Mouse (Mus musculus) ES-Bruce4 (cell line): ENCODE measurements around the gene 9930022D16Rik. TPM values are rescaled to one million over a fixed set of nuclear protein-coding genes. Genes with fewer than 3 reads are reported as not detected.

Experiments
- H3K27ac ChIP-seq: 2 replicates; pipeline ENCODE4 v1.5.1; 2012; ENCODE audit warnings: low read length, inconsistent platforms; ENCODE audit not compliant: insufficient read depth
- H3K27me3 ChIP-seq: 2 replicates; pipeline ENCODE4 v1.6.1; 2012; ENCODE audit warnings: mild to moderate bottlenecking, low read length, inconsistent platforms; ENCODE audit not compliant: control insufficient read depth, poor library complexity, insufficient read depth, severe bottlenecking
- H3K36me3 ChIP-seq: 2 replicates; pipeline ENCODE4 v1.6.1; 2012; ENCODE audit warnings: inconsistent platforms, mild to moderate bottlenecking, low read length, moderate library complexity; ENCODE audit not compliant: control insufficient read depth, poor library complexity, insufficient read depth, severe bottlenecking
- H3K4me1 ChIP-seq: one replicate; pipeline ENCODE4 v1.8.1; 2011; ENCODE audit warnings: low read length; ENCODE audit not compliant: control insufficient read depth, insufficient read depth
- H3K4me3 ChIP-seq: 2 replicates; pipeline ENCODE4 v1.5.1; 2011; ENCODE audit warnings: low read depth, mild to moderate bottlenecking, low read length
- H3K9ac ChIP-seq: 2 replicates; pipeline ENCODE4 v1.6.1; 2012; ENCODE audit warnings: low read depth, mild to moderate bottlenecking, inconsistent platforms; ENCODE audit not compliant: poor library complexity, severe bottlenecking
- H3K9me3 ChIP-seq: replicated peaks from 2 replicates; pipeline ENCODE4 v1.6.1; 2012; ENCODE audit warnings: mild to moderate bottlenecking, low read length, inconsistent platforms; ENCODE audit not compliant: control insufficient read depth, poor library complexity, insufficient read depth, severe bottlenecking
- CTCF ChIP-seq: IDR thresholded peaks from one replicate; pipeline ENCODE4 v1.8.1; 2011; ENCODE audit warnings: low read depth, low read length
- EP300 ChIP-seq: IDR thresholded peaks from 2 replicates; pipeline ENCODE4 v1.6.1; 2011; ENCODE audit warnings: low read depth, low read length; ENCODE audit not compliant: insufficient read depth
- POLR2A ChIP-seq: IDR thresholded peaks from one replicate; pipeline ENCODE4 v1.8.1; 2011; ENCODE audit warnings: low read length; ENCODE audit not compliant: insufficient read depth
- polyA plus RNA-seq: library from polyadenylated mRNA; stranded (reverse); fragments of >200 nt; gene quantifications from 2 replicates; pipeline ENCODE4 v1.2.4, GENCODE M21; 2011; ENCODE audit warnings: low read depth; ENCODE audit not compliant: missing spikeins, insufficient read depth, insufficient read length

9930022D16Rik gene
- polyA plus RNA-seq, 1 experiment = not detected

DNA sequence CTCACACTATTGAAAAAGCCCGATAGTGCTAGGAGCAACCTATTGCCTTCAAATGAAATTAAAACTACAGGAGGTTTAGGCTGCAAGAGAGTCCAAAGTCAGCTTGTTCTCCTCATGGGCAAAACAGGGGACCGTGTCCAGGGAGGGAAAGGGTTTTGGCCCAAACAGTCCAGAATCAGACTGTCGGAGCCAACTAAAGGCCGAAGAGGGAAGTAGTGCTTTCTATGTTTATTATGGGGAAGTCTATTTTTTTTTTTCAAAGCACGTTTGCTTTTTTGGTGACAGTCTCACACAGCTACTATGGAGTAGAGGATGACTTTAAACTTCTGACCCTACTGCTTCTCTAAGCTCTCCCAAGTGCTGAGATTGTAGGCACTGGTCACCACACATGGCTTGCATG lies 54.4 kb downstream of the 9930022D16Rik start:
- Histone ChIP-seq H3K9ac (no peak overlapping the region), H3K27ac (no peak overlapping the region), H3K27me3 (no peaks in the 10 kb centered on the region), H3K36me3 (no peaks in the 10 kb centered on the region), H3K4me1 (no peaks in the 10 kb centered on the region), H3K4me3 (no peak overlapping the region), H3K9me3 (no peaks in the 10 kb centered on the region)
- TF ChIP-seq EP300 (no peak), CTCF (no peak), POLR2A (no peak)

Other genes starting within 250 kb of the 9930022D16Rik start
- 4.8 and 5.1 TPM in 2 replicates for gene Rgs9, start 115.8 kb upstream of the 9930022D16Rik start, polyA plus RNA-seq
- 62.2 and 65.1 TPM in 2 replicates for gene Gna13, start 51.1 kb upstream of the 9930022D16Rik start, polyA plus RNA-seq
- 78.5 and 80.2 TPM in 2 replicates for gene Amz2, start 12.0 kb downstream of the 9930022D16Rik start, polyA plus RNA-seq
- 5.7 and 5.8 TPM in 2 replicates for gene Arsg, start 59.5 kb downstream of the 9930022D16Rik start, polyA plus RNA-seq
- 12.7 and 14.7 TPM in 2 replicates for gene Slc16a6, start 59.7 kb downstream of the 9930022D16Rik start, polyA plus RNA-seq
- 26.9 and 27.7 TPM in 2 replicates for gene Wipi1, start 198.1 kb downstream of the 9930022D16Rik start, polyA plus RNA-seq
- gene Prkar1a, start 235.5 kb downstream of the 9930022D16Rik start, polyA plus RNA-seq = 91.8 and 98.3 TPM in 2 replicates